Mouse (Mus musculus) limb, embryonic 11.5 days (tissue): Measurements from ENCODE around the gene Dpysl4. TPM values are rescaled to one million over a fixed set of nuclear protein-coding genes. Genes with fewer than 3 reads are reported as not detected.
A peak's percentile ranks its signal among the peaks of the same experiment; 100 is the strongest.

ENCODE experiments used
- ATAC-seq: fragments of 200-750 bp; cut with Nextera tagmentation; 2 replicates; pipeline ENCODE4 v1.8.0; 2017; ENCODE audit warnings: low read depth; ENCODE audit not compliant: insufficient number of reproducible peaks, low FRiP score, low TSS enrichment
- DNase-seq: peaks from one replicate; pipeline ENCODE4 v3.0.0-alpha.2; 2015; ENCODE audit warnings: low spot score
- H3K27ac ChIP-seq: fragments of 300-500 bp; sonication (generic); replicated peaks from 2 replicates; pipeline ENCODE4 v1.5.1; 2014; ENCODE audit warnings: low read depth, mild to moderate bottlenecking, low read length
- H3K27me3 ChIP-seq: fragments of 300-500 bp; sonication (generic); 2 replicates; pipeline ENCODE4 v1.6.1; 2014; ENCODE audit warnings: mild to moderate bottlenecking, low read length, mixed read lengths; ENCODE audit not compliant: control insufficient read depth, insufficient read depth
- H3K36me3 ChIP-seq: fragments of 300-500 bp; sonication (generic); 2 replicates; pipeline ENCODE4 v1.6.1; 2014; ENCODE audit warnings: mild to moderate bottlenecking, low read length, moderate library complexity, mixed read lengths; ENCODE audit not compliant: control insufficient read depth, insufficient read depth
- H3K4me1 ChIP-seq: fragments of 300-500 bp; sonication (generic); 2 replicates; pipeline ENCODE4 v1.6.1; 2014; ENCODE audit warnings: low read length, mixed read lengths; ENCODE audit not compliant: control insufficient read depth, insufficient read depth
- H3K4me2 ChIP-seq: fragments of 300-500 bp; sonication (generic); 2 replicates; pipeline ENCODE4 v1.6.1; 2014; ENCODE audit warnings: low read depth, mild to moderate bottlenecking, moderate library complexity; ENCODE audit not compliant: severe bottlenecking
- H3K4me3 ChIP-seq: fragments of 300-500 bp; sonication (generic); 2 replicates; pipeline ENCODE4 v1.5.1; 2014; ENCODE audit warnings: low read depth, low read length
- H3K9ac ChIP-seq: fragments of 300-500 bp; sonication (generic); 2 replicates; pipeline ENCODE4 v1.6.1; 2014; ENCODE audit warnings: mild to moderate bottlenecking, low read length
- H3K9me3 ChIP-seq: fragments of 300-500 bp; sonication (generic); 2 replicates; pipeline ENCODE4 v1.6.1; 2016; ENCODE audit warnings: low read length; ENCODE audit not compliant: control insufficient read depth
- WGBS: fragments of 180-500 bp; shearing (Covaris S2); extraction: QIAGEN DNeasy Blood & Tissue Kit; methylation state at CpG from one replicate; pipeline ENCODE4 v1.1.7; 2014; 5-methylcytosine and 5-hydroxymethylcytosine counted together
- polyA plus RNA-seq: library from polyadenylated mRNA; unstranded; fragments of >200 nt; fragmentation: Nextera tagmentation; extraction: Ambion mirVana; gene quantifications from 2 replicates; pipeline ENCODE4 v1.2.1, GENCODE M21; 2014

Gene Dpysl4
- polyA plus RNA-seq, 1 experiment from 2014 or later, result 32.8 TPM

DNA sequence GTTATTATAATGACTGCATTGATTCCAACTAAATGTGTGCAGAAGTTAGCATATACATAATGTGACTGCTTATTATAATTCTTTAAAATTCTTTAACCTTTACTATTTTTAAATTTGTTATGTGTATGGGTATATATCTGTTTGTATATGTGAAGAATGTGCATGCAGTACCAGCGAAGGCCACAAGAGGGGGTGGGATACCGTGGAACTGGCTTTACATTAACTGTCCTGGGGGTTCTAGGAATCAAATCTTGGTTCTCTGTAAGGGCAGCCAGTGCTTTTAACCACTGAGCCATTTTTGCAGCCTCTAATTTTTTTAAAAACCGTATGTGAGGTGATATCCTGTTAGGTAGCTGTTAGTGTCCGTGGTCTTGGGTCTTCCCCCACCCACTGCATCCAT lies 5.1 kb upstream of the Dpysl4 start:
- H3K27ac ChIP-seq, result no peak overlapping the region
- H3K4me1 ChIP-seq, result peaks cover 5% of the 10 kb centered on the region; the same call in 1 of the 2 replicates
- ATAC-seq (no peak), DNase-seq (peak; percentile 46)
- no peak overlapping the region for H3K9ac ChIP-seq
- no peak overlapping the region for H3K4me3 ChIP-seq
- 72% methylated on average over 4 of the region's 4 CpGs for WGBS
- no peak overlapping the region for H3K4me2 ChIP-seq
- H3K27me3 ChIP-seq, result no peaks in the 10 kb centered on the region
- no peaks in the 10 kb centered on the region for H3K36me3 ChIP-seq
- no peaks in the 10 kb centered on the region for H3K9me3 ChIP-seq

DNA sequence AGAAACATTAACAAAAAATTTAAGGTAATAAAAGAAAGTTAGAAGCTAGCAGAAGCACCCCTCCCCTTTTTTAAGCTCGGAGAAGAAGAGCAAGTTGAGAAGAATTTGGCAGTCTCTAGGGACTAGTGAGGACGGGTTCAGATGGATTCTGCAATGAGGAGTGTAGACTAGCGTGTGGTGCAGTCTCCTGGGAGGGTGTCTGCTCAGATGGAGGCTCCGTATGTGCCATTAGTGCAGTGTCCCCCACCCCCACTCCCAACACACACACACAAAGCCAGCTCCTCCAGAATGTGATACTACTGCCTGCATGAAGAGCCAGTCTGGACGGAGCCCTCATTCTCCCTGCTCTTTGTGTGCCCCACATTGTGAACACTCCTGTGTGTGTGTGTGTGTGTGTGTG lies 4.6 kb upstream of the Dpysl4 start:
- DNase-seq (no peak), ATAC-seq (no peak)
- Histone ChIP-seq H3K9ac (no peak overlapping the region), H3K4me3 (no peak overlapping the region), H3K27ac (no peak overlapping the region), H3K4me1 (peaks cover 5% of the 10 kb centered on the region; the same call in 1 of the 2 replicates), H3K9me3 (no peaks in the 10 kb centered on the region), H3K36me3 (no peaks in the 10 kb centered on the region), H3K27me3 (no peaks in the 10 kb centered on the region), H3K4me2 (no peak overlapping the region)
- 82% methylated on average over 5 of the region's 5 CpGs for WGBS

DNA sequence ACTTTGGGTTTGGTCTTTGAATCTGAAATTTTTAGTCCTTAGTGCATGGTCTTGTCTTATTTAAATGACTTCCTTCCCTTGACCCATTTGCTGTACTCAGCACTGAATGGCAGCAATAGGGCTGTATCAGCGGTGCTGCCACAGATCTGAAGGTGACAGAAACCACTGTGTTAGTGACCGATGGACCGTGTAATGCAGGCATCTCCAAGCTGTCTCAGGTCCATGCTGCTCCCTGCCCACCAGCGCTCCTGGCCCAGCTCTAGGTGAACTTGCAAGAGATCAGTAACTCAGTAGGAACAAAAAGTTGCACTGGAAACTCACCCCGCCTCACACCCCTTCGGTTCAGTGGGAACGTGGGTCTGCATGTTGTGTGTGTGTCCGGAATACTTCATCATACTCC lies 3.5 kb upstream of the Dpysl4 start:
- H3K4me1 ChIP-seq, result peaks cover 2% of the 10 kb centered on the region; the same call in 1 of the 2 replicates
- DNase-seq (no peak), ATAC-seq (no peak)
- H3K9me3 ChIP-seq, result no peaks in the 10 kb centered on the region
- peaks cover 6% of the 10 kb centered on the region; the same call in 1 of the 2 replicates for H3K27me3 ChIP-seq
- H3K4me2 ChIP-seq, result no peak overlapping the region
- no peaks in the 10 kb centered on the region for H3K36me3 ChIP-seq
- no peak overlapping the region for H3K27ac ChIP-seq
- no peak overlapping the region for H3K4me3 ChIP-seq
- 85% methylated on average over 8 of the region's 8 CpGs for WGBS
- no peak overlapping the region for H3K9ac ChIP-seq

DNA sequence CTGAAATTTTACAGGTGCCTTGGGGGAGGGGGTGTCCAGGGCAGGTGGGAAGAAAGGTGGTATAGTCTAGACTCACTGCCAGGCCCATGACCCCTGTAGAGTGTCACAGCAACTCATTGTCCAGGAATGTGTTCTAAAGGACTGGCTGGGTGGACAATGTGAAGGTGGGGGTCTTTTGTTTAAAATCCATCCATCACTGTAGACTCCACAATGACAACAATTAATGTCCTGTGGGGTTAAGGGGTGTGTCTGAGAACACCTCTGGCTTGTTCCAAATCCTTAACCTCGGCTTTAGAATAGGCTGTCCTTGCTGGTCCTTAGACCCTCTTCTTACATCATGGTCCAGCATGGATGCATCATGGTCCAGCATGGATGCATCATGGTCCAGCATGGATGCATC lies 1.5 kb upstream of the Dpysl4 start:
- Histone ChIP-seq H3K9me3 (no peaks in the 10 kb centered on the region), H3K4me3 (no peak overlapping the region), H3K4me2 (no peak overlapping the region), H3K4me1 (no peaks in the 10 kb centered on the region), H3K36me3 (no peaks in the 10 kb centered on the region), H3K27me3 (peaks cover 8% of the 10 kb centered on the region; the same call in 1 of the 2 replicates), H3K27ac (no peak overlapping the region), H3K9ac (no peak overlapping the region)
- ATAC-seq, result no peak
- no peak for DNase-seq
- 76% methylated on average over 1 of the region's 1 CpGs for WGBS

DNA sequence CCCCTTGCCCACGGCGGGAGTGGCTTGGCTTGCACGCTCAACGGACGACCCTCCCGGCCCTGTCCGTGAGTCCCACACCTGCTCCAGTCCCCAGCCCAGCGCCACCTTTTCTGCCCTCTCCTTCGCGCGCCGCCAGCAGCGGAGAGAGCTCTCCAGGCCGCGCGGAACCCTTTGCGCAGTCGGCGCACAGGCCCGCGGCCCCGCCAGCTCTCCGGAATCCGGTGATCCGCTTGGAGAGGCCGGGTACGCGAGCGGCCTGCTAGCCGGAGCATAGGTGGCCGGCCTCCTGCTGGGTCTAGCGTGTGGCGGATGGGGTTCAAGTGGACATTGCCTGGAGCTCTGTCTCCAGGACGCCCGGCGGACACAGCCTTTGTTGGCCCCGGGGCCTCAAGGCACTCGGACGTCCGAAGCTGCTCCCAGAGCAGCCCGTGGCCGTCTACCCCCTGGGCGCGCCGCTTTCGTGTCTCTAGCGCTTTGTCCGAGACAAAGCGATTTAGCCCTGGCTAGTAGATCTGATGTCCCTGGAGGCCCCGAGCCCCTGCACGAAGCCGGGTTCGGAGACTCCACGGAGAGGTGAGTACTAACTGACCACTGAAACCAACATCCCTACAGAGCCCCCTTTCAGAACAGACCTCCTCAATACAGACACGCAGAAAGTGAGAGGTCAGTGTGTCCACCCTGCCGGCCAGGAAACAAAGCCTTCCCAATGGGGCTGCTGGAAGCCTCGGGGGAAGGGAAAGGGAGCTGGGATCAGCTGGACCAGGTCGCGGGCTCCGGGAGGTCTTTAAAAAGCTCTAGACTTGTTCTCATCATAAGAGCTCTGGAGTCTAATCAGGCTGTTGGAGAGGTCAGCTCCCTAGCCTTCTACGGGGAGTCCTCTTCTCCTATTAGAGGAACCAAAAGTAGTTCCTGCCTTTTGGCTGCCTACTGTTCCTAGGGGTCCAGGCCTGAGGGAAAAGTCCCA lies 676 bp downstream of the Dpysl4 start:
- DNase-seq (peak; percentile 64), ATAC-seq (peak; percentile 62; the same call in 1 of the 2 replicates)
- WGBS, result 3% methylated on average over 60 of the region's 61 CpGs
- Histone ChIP-seq H3K27me3 (peaks cover 8% of the 10 kb centered on the region; the same call in 1 of the 2 replicates), H3K27ac (no peak overlapping the region), H3K9me3 (no peaks in the 10 kb centered on the region), H3K4me2 (peak overlapping the region; percentile 79), H3K4me1 (no peaks in the 10 kb centered on the region), H3K36me3 (no peaks in the 10 kb centered on the region), H3K4me3 (peak overlapping the region; percentile 68), H3K9ac (peak overlapping the region; percentile 80)

DNA sequence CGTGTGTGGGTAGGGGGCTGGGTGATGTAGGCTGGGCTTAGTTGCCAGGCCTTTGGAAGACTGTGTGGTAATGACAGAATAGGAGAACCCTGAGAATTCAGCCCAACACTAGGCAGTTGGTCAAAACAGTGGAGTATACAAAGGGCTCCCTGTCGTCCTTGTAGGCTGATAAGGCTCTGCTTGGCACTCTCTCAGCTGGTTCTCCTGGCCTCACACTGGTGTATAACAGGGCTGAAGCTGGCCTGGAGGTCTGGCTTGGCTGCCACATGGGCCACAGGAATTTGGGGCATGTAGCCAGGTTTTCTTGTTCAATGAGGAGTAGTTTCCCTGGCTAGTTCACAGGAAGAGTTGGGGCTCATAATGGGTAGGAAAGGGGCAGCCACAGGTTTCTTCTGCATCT lies 2.0 kb downstream of the Dpysl4 start:
- no peak overlapping the region for H3K4me2 ChIP-seq
- WGBS, result 78% methylated on average over 2 of the region's 2 CpGs
- no peak overlapping the region for H3K9ac ChIP-seq

DNA sequence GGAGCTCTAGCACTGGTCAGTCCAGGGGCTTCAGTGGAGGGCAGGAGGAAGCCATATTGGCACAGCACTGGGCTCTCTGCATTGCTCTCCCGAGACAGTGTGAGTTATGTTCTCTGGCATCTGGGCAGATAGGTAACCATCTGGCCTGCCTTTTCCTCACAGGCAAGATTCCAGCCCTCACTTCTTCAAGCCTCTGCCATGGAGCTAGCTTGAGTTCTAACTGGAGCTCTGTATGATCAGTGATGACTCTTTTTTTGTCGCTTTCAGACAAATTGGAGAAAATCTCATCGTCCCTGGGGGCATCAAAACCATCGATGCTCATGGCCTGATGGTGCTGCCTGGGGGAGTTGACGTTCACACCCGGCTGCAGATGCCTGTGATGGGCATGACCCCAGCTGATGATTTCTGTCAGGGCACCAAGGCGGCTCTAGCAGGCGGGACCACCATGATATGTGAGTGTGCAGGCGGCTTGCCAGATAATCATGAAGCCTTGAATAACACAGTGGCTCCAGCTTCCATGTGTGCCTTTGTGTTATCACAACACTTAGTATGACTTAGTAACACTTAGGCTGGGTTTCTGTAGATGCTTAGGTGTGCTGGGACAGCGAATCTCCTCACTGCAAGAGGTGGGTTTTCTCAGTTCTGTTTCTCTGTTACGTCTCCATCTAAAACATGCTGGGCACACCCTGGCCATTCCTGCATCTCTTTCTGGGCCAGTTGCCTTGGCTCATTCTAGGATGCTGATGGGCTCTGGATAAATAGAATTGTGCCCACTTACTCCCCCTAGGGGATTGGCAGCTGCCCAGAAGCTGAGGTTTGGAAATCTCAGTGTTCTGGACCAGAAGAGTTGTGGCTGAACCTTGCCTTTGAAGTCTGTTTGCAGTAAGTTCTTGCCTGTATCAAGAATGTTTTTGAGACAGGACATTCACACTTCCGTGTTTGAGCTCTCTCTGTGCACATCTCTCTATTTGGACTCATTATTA lies 4.4 kb downstream of the Dpysl4 start:
- peaks cover 8% of the 10 kb centered on the region; the same call in 1 of the 2 replicates for H3K27me3 ChIP-seq
- H3K4me1 ChIP-seq, result no peaks in the 10 kb centered on the region
- no peak overlapping the region for H3K9ac ChIP-seq
- no peak overlapping the region for H3K4me2 ChIP-seq
- no peaks in the 10 kb centered on the region for H3K36me3 ChIP-seq
- H3K27ac ChIP-seq, result no peak overlapping the region
- H3K9me3 ChIP-seq, result no peaks in the 10 kb centered on the region
- 92% methylated on average over 12 of the region's 12 CpGs for WGBS
- DNase-seq (no peak), ATAC-seq (no peak)
- H3K4me3 ChIP-seq, result no peak overlapping the region

More for the DNA sequence above, 2.0 kb downstream of the Dpysl4 start:
- Histone ChIP-seq H3K4me3 (no peak overlapping the region), H3K27ac (no peak overlapping the region), H3K36me3 (no peaks in the 10 kb centered on the region), H3K4me1 (no peaks in the 10 kb centered on the region), H3K27me3 (peaks cover 8% of the 10 kb centered on the region; the same call in 1 of the 2 replicates), H3K9me3 (no peaks in the 10 kb centered on the region)
- DNase-seq (no peak), ATAC-seq (no peak)

DNA sequence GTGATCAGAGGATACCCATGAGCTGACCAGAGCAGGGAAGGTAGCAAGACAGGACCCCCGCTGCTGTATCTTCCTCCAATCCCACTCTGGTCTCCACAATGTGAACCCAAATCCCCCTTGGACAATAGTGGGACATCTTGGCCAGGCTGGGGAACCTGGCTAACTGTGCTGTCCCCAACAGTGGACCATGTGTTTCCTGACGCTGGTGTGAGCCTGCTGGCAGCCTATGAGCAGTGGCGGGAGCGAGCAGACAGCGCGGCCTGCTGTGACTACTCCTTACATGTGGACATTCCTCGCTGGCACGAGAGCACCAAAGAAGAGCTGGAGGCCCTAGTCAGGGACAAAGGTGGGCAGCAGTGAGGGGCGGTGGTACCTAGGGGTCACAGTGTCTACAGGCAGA lies 5.9 kb downstream of the Dpysl4 start:
- Histone ChIP-seq H3K4me1 (no peaks in the 10 kb centered on the region), H3K4me2 (no peak overlapping the region), H3K4me3 (no peak overlapping the region), H3K27ac (no peak overlapping the region), H3K9me3 (no peaks in the 10 kb centered on the region), H3K36me3 (no peaks in the 10 kb centered on the region), H3K27me3 (peaks cover 8% of the 10 kb centered on the region; the same call in 1 of the 2 replicates), H3K9ac (no peak overlapping the region)
- ATAC-seq (no peak), DNase-seq (no peak)
- WGBS, result 90% methylated on average over 9 of the region's 9 CpGs
